Mouse (Mus musculus): ENCODE results near the gene Ets1.

DNA sequence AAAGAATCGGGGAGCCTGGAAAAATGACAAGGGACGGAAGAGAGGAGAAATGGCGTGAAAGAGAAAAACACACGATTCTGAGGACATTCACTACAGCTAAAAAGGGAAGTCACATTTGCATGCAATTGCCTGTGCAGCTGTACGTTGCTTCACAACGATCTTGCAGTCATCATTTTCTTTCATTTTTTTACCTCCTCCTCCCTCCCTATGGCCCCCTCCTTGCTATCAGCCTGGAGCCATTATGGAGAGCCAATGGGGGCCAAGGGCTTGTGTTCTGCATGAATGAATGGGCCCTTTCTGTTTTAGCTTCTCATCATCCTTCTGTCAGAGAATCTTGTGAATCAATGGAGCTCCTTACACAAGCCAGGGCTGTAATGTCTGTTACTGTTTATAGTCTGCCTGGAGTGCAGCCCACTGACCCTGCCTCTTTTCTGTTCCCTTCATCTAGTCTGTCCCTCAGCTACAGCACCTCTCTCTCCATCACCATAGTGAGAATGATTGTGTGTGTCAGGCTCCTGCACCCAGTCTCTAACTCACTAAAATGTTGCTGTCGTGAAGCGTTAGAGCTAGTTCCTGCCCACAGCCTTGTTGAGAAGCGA is 32.2 kb downstream of the Ets1 start:
- no peak for TF ChIP-seq GATA1 (IDR thresholded peaks at IDR 0.05; ENCODE audit: low read length)
- TF ChIP-seq TAL1 (IDR thresholded peaks at IDR 0.05; ENCODE audit: low read length) = no peak
